Mouse (Mus musculus) urinary bladder, postnatal 4 days (tissue): ENCODE measurements at regions not wholly inside any gene's neighbourhood (a gene's known extent, or its start where the extent isn't known, plus 50 kb on each side); places are given as distances from the start of the nearest gene placed in this dataset.

Experiments used
- DNase-seq, 2 experiments: peaks; one replicate each; pipeline ENCODE4 v3.0.0; 2021 to 2022; ENCODE audit warnings: low spot score in 2 of 2

GRCm38 (mm10) chr9:35360139-35361100 is 60.5 kb upstream of the Cdon start:
- DNase-seq, result no peak

- DNase-seq, result no peak
These were observed 59.5 kb upstream of the Cdon start for GRCm38 (mm10) chr9:35361432-35361831.

- no peak for DNase-seq
These were observed 58.7 kb upstream of the Cdon start for GRCm38 (mm10) chr9:35362276-35362675.

- no peak for DNase-seq
These were observed 57.8 kb upstream of the Cdon start for GRCm38 (mm10) chr9:35363079-35363478.

GRCm38 (mm10) chr9:35363936-35364335 is 57.0 kb upstream of the Cdon start:
- no peak for DNase-seq

DNA sequence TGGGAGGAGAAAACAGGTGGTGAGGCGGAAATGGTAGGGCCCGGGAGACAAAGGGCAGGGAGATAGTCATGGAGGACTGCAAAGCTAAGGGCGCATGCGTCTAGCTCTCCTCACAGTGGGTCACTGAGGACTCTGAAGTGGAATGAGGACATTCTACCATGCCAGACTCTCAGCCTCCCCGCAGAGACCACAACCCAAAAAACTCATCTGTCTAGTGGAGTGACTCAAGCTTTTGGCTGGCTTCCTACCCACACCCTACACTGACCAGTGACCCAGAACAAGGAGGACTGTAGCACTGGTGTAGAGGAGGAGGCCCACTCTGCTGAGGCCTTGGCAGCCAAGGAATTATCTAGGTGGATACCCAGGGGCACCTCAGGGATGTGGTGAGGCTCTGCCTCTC is 55.0 kb upstream of the Cdon start:
- no peak for DNase-seq

DNA sequence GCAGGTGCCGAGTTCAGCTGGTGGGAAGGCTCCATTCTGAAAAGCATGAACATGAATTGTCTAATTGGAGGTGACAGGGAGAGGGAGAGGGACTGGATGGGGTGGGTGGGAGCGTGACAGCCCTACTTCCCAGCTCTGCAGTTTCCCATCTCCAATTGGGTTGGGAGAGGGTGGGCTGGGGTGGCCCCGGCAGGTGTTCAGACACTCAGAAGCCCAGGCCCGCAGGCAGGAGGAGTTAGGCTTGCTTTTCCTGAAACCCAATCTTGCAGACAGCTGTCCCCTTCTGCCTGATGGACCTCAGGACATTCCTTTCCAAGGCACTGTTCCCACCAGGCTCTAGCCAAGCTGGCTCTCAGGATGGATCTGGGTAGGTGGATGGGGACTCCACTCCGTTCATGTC is 51.9 kb upstream of the Cdon start:
- DNase-seq, result no peak

DNA sequence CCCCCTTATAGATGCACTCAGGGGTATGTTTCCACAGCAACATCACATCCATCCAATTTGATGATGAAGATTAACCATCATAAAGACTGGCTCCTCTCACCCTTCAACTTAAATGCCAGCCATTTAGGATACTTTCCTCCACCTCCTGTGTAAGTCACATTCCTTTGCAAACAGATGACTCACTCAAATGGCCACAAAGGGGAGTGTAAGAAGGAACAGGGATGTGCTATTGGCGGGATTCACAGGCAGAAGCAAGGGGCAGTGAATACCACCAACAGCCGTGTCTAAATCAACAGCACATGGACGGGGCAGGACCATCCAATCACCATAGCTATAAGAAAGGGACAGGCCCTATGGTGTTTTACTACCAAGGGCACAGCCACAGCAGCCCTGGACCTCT is 50.9 kb upstream of the Cdon start:
- DNase-seq, result no peak

- DNase-seq, result no peak
These were observed 50.0 kb upstream of the Cdon start for GRCm38 (mm10) chr9:35370895-35371294.
